Mouse (Mus musculus): Measurements from ENCODE around the gene Ska3.

DNA sequence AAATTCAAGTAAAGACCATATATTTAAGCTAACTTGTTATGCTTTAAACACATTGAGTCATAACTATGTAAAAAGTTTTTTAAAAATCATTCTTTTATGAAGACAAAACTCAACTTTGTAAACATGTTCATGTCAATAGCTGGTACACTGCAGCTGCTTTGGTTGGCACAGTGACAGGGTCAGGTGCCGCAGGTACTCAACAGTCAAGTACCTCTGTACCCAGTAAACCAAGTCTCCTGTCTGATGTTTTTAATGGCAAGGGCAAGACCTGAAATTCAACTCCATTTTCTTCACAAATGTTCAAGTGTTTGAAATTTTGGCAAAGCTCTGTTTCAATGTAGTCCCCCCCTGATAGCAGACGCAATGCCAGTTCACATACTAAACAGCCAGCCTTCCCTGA is 7.5 kb upstream of the Ska3 start:
- TF ChIP-seq GATA1 (IDR thresholded peaks at IDR 0.05; ENCODE audit: borderline replicate concordance, low read length), result no peak
- TF ChIP-seq FLI1 (IDR thresholded peaks at IDR 0.05; ENCODE audit: low read length), result no peak

Measured in megakaryocyte, embryonic 14.5 days (primary cell).